Mouse (Mus musculus) thymus, postnatal 0 days (tissue): ENCODE measurements around the gene Iffo2. TPM values are rescaled to one million over a fixed set of nuclear protein-coding genes. Genes with fewer than 3 reads are reported as not detected.
"Not testable (repeated sequence)": the region's sequence is repeated elsewhere in the genome, so short reads cannot be mapped to it uniquely, and the experiment has no call there.

Experiments
- DNase-seq: peaks from one replicate; pipeline ENCODE4 v3.0.0-alpha.2; 2015; ENCODE audit warnings: low spot score
- polyA plus RNA-seq: library from polyadenylated mRNA; unstranded; fragments of >200 nt; fragmentation: Nextera tagmentation; extraction: Ambion mirVana; gene quantifications from 2 replicates; pipeline ENCODE4 v1.2.1, GENCODE M21; 2015

The Iffo2 gene
- polyA plus RNA-seq = 3.1 and 3.7 TPM in 2 replicates

DNA sequence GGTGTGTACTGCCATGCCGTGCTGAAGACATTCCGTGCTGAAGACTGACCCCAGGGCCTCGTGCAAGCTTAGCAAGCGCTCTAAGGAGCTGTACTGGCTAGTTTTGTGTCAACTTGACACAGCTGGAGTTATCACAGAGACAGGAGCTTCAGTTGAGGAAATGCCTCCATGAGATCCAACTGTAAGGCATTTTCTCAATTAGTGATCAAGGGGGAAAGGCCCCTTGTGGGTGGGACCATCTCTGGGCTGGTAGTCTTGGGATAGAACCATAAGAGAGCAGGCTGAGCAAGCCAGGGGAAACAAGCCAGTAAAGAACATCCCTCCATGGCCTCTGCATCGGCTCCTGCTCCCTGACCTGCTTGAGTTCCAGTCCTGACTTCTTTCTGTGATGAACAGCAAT, at the start of gene Iffo2:
Iffo2 (plus strand) TSS at position 301 of the 400 bp plus-strand sequence.
- DNase-seq = not testable (repeated sequence)

DNA sequence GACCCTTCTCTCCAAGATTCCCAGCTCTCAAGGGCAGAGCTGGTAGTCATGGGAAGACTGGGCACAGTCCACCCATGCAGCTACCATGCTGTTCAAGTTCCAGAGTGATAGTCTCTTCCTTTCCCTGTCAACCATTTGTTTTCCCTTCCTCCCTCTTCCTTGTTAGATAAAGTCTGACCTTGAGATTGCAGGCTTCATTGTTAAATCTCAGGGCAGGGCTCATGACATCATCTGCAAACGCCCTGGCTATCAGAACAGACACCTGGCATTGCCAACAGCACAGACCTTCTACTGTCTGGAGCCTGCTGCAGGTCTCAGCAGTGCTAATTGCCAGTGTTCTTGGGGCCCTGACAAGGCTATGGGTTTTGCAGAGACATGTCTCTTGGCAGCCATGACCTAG, 48.9 kb upstream of the Iffo2 start:
- DNase-seq = no peak

DNA sequence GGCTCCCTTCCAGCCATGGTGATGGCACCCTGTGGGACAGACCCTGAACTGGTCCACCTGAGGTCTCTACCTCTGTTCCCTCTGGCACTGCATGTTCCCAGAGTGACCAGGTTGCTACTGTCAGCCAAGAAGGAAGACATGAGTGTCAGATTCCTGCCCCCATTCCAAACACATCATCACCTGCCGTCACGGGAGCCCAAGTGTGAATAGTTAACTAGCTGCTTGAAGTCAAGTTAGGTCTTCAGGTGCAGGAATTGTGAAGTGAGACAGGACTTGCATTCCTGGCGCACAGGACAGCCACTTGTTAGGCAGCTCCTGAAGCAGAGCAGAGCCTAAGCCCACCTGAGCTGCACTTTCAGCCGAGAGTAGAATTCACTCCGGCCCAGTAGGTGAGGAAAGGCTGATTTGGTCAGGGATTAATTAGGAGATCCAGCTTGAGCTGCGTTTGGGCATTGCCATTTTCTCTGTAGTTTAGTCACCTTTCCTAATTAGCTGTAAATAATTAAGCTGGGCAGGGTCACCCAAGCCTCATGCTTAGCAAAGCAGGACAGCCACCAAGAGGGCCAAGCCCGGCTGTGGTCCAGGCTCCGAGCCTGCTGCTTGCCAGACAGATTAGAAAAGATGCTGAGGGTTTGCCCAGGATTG, 46.8 kb upstream of the Iffo2 start:
- no peak for DNase-seq

DNA sequence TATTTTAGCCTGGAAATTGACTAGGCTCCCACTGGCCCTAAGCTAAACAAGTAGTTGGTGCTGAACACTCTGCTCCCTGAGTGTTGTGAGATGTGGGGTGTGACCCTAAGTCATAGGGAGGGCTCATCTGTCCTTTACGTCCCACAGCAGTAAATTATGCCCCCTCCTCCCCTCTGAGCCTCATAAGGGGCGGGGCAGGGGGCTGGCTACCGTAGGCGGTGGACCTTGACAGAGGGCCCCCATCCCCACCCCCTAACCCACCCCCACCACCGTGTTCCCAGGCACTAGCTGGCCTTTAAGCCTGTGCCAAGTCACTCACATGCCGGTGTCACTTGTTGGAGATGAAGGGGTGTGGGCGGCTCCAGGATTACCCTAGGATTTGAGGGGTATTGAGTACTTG, 45.9 kb upstream of the Iffo2 start:
- no peak for DNase-seq

DNA sequence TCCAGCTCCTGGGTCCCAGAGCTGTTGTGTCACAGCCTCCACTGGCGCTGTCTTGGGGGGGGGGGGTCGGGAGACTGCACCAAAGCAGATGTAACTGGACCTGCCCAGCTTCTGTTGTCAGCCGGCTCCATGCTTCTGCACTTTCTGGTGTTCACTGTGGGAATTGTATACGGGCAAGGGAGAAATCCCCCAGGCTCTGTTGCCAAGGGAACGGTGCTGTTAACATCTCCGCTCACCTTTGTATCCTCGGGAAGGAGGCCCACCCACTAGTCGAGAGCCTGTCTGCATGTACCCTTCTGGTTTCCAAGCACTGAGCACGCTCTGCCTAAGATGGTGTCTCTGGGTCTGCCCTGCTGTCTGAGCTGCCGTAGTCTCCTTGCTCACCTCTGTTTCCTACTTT, 43.3 kb upstream of the Iffo2 start:
- no peak for DNase-seq

DNA sequence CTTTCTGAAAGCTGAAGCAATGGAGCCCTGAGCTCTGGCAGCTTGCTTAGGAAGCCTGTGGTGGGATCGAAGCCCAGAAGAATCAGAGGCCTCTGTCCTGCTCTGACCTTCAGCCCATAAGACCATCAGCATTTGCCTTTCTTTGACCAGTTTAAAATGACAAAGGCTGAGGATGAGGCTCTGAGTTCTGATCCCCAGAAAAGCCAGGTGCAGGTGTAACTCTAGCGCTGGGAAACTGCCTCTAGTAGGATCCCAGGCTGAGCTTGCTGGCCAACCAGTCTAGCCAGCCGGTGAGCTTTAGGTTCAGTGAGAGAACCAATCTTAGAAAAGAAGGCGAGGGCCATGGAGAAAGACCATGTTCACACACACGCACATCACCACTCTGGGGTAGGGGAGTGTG, 42.0 kb upstream of the Iffo2 start:
- DNase-seq = no peak

DNA sequence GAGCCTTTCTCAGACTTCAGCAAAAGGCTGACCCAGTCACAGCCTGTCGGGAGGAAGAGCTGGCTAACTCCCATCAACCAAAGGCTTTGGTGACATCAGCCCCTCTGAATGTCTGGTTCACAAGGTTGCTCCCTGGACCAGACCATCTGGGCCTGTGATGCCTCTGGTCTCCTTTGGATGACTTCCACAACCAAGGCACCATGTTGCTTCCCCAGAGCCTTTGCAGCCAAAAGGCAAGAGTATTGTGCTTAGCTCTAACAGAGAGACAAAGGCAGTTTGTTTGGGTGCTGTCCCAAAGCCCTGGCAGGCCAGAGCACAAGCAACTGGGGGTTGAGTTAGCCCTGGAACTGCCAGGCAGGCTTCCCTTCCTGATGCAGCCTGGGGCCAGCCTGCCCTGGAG, 40.4 kb upstream of the Iffo2 start:
- no peak for DNase-seq

DNA sequence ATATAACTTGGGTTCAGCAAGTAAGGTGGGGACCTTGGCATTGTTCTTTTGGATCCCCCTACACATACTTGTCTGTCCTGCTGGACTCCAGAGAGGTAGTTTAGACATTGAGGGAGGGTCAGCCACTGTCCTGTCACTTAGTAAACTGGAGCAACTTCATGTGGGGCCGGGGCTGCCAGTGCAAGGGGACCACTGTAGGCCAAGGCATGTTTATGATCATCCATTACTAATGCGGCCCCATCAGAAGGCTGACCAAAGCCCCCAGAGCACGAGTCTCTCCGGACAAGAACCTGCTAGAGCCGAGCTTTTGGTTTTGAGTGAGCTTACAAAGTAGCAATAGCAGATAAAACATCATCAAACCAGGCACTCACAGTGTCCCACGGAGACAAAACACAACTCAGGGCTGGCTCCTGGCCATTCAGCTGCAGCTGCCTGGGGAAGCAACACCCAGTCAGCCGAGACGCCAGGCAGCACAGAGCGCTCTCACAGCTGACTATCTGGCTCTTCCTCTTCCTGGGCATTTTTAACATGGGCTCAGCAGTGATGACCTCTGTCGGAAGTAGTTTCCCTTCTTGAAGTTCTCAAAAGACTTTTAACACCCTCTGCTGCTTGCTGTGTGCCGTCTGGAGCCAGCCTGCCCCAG, 39.8 kb upstream of the Iffo2 start:
- DNase-seq = no peak

DNA sequence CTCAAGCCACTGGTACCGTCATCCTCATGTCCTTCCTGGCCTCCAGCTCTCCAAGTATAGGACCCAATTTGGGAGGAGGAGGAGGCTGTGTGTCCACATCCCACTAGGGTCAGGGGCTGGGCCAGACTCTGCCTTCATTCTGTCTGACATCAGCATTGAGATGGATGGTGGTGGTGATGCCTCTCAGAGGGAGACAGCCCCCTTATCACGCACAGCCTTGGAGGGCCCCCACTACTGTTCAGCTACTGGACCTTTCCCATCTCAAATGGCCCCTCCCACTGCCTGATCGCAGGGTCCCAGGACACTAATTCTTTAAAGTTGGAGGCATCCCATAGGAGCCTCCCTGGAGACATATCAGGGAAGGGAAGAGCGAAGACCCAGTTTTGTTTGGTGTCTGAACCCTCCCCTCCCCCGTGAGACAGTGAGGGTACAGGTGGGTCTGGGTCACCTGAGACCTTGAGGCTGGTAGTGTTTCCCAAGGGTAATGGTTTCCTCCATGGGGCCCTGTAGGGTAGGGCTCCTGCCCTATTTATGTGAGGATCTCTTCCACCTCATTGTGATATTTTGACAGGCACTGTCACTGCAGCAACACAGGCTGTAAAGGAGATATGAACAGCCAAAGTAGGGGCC, 38.7 kb upstream of the Iffo2 start:
- no peak for DNase-seq

DNA sequence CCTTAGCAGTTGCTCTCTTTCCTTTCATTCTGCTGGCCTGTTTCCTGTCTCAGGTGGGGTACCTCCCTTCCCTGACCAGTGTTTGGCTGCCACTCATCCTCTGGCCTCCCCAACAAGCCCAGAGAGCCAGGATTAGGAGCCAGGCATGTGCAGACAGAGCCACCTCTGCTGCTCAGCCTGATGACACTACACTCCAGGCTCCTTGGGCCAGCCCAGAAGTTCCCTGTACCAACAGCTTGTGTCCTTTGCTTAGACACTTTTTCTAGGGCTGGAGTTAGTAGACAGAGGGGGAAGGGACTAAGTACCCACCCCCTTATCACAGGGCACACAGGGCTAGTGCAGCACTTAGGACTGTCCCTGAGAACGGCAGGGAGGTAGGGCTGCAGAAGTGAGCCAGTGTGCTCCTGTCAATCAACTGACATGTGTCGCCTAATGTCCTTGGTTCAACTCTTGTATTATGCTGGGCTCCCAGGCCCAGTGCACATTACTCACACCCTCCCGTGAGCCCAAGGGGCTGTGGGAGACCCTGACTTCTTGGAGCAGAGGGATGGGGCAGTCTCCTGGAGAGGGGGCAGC, 38.0 kb upstream of the Iffo2 start:
- no peak for DNase-seq

DNA sequence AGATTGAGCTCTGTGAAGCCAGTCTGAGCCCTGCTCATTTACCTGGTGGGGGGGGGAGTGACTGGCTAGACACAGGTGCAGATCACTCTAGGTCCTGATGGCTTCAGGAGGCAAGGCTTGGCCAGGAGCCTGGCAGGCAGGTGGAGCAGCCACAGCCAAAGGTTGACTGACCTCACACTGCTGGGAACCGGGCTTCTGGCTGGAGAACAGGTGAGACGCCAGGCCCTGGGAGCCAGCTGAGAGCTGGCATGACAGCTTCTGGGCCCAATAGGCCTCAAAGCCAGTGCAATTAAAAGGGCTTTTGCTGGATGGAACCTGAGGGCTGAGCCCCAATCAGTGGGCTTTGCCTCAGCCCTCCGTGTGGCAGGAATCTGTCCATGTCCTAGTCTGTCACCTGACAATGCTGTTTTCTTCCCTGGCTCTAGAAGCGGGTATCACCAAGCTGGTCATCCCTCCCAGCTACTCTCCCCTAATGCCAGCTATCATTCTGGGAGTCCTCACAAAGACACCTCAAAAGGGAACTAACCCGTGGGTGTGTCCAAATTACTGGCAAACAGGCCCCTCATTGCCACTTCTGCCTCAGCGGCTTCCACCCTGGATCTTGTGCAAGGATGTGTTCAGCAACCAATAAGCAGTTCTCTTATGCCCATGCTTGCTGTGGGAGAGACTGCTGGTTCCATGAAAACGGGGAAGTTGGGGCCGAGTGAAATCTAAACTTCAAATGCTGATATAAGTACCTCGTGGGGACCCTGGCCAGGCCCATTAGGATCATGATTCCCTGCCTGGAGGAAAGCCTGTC, 36.9 kb upstream of the Iffo2 start:
- no peak for DNase-seq

DNA sequence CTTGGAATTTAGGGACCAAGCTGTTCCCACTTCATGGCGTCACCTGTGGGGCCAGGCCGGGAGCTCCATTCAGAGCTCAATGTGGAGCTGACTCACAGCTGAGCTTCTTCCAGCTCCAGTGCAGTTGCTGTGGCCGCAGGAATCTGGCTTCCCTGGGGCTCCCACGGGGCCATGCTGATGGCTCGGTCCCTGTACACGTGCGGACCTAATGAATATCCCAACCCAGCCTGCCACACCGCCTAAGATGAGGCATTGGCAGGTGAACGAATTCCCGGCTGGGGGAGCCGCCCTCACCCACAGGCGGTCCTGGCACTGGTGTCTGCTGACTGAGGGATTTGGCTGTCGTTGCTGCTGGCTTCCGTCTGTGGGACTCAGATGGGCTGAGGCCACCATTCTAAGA, 29.5 kb upstream of the Iffo2 start:
- no peak for DNase-seq

DNA sequence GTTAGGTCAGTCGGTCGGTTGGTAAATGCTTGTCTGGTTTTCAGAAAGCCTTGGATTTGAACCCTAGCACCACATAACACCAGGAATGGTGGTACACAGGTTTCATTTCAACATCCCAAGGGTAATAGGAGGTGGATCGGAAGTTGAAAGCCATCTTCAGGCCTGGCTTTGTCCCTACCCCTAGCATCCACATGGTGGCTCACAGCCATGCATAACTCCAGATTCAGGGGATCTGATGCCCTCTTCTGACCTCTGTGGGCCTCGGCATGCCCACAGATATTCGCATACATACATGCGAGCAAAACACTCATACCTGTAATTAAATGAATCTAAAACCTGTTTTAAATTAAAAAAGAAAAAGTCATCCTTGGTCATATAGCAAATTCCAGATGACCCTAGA, 28.6 kb upstream of the Iffo2 start:
- no peak for DNase-seq

DNA sequence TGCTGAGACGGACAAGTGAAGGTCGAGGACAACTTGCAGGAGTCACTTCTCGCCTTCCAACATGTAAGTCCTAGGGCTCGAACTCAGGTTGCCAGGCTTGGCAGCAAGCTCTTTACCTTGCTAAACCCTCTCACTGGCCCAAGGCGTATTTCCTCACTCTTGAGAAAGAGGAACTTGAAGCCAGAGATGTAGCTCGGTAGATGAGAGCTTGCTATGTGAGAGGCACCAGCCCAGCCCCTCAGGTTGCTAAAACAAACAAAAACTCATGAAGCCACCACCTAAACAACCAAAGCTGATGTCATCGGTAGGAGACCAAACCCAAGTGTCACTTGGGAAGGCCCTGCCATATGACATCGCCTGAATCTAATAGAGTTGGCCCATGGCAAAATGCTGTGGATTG, 26.4 kb upstream of the Iffo2 start:
- no peak for DNase-seq

DNA sequence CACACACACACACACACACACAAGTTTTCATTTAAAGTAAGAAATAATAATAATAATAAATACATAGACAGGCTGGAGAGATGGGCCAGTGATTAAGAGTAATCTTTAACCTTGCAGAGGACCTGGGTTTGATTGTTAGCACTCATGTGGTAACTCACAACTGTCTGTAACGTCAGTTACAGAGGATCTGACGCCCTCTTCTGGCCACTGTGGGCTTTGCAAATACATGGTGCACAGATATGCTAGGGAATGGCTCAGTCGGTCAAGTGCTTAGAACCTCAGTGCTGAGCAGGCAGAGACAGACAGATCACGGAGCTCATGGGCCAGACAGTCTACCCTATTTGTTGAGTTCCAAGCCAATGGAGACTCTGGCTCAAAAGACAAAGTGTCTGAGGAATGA, 24.6 kb upstream of the Iffo2 start:
- no peak for DNase-seq

DNA sequence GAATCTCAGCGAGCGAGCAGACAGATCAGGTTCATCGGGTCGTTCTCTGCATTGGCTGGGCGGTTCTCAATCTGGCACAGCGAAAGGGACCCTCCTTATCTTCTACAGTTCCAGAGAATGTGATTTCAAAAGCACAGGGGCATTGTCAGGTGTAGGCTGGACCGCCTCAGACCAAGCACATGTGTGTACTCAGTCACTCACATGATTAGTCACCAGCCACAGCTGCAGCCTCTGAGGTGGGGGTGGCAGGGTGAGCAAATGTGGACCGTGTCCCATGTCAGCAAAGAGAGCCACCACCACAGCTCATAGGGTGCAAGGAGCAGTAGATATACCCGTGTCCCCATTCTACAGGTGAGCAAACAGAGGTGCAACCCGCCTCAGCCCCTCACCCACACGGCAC, 23.6 kb upstream of the Iffo2 start:
- DNase-seq = no peak

DNA sequence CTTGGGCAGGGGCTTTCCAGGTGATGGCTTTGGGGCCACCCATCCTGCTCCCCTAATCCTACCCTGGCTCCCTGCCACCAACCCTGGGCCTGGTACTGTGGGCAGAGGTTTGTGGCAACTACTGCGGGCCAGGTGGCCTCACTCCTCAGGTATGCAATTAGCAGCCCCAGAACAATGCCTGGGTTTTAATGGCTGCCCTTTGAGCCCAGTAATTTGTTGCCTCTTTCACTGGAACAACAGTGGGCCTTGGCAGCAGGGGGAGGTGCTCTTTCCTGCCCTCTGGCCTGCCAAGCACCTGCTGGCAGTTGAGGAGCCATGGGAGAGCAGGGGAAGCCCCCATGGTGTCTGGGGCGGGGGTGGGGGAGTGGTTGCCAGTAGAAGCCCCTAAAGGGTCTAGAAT, 21.3 kb upstream of the Iffo2 start:
- no peak for DNase-seq

DNA sequence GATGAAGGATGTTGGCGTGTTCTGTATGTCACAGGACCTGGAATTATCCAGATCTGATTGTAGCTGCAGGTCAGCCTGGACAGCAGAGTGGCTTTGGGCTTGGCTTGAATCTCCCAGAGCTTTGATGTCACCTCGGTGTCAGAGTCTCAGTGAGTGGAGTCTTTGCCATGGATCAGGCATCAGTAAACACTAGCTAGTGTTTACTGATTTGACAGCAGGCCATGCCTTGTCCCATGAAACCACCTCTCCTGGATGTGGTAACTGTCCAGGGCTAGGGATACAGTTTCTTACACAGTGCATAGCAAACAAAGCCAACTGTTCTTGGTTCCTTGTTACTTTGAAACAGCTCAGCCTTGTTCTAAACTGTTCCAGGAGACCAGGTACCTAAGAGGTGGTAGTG, 18.8 kb upstream of the Iffo2 start:
- no peak for DNase-seq

DNA sequence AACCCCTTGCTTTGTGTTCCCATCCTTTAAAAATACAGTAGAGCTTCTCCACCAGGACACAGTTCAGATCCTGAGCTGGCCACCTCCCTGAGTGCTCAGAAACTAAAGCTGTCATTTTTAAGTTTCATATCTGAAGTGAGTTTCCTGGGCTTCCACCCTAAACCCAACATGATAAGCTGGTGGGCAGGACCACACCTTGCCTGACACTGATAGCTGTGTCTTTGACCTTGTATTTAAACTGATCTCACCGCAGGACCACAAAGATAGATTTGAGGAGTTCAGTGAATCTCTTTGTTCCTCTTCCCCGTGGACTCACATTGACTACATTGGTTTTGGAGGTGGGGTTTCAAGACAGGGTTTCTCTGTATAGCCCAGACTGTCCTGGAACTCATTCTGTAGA, 17.4 kb upstream of the Iffo2 start:
- no peak for DNase-seq

DNA sequence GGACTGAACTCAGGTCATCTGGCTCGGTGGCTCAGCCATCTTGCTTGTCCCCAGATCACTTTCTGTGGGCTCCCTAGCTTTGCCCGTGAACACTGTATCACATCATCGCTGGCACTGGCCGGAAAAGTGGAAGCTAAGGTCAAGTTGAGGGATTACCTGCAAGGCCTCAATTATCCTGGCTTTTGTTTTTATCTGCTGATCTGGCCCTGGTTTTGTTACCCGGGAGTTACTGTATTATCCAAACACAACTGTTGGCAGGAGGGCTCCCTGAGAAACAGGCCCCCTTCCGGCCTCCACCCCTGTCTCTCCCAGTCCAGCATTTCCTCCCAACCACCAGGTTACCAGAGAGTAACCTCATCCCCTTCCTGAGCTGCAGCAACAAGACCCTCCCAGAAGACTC, 11.1 kb upstream of the Iffo2 start:
- no peak for DNase-seq

DNA sequence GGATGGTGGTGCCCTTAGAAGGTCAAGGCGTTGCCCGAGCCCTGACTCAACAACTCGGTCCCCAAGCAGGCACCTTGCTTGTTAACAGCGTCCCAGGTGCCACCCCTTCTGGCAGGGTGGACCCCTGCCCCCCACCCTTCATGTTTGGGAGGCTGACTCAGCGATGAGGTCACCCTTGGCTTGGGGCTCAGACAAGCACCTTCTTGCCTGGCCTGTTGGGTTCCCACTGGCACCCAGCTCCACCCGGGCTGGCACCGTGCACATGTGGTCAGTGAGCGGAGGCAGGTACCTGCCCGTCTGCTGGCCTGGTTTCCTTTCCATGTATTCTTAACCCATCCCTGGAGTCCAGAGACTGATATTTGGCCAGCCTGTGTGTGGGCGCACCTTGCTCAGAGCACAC, 8.4 kb upstream of the Iffo2 start:
- DNase-seq = no peak

DNA sequence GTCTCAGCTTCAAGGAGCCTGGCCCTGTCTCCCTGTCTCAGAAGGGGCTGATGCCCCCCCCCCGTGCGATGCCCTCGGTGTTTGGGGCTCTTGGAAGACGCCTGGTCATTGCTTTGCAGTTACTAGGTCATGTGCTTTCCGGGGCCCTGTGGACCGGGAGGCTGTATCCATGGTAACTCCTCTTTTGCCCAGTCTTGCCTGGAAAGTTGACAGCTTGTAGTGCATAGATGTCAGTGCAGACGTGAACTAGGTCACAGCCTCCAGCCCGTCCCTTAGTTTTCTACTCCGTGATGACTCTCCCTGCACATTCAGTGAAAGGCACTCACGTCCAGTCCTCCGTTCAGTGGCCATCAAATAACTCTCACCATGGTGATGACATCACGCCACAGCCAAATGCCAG, 3.9 kb upstream of the Iffo2 start:
- no peak for DNase-seq
